Mouse (Mus musculus) cerebellum, adult 9-10 months (tissue): Measurements from ENCODE around the gene Adam11.

Experiments
- DNase-seq: peaks from one replicate; pipeline ENCODE4 v3.0.0; 2022

The Adam11 gene

DNA sequence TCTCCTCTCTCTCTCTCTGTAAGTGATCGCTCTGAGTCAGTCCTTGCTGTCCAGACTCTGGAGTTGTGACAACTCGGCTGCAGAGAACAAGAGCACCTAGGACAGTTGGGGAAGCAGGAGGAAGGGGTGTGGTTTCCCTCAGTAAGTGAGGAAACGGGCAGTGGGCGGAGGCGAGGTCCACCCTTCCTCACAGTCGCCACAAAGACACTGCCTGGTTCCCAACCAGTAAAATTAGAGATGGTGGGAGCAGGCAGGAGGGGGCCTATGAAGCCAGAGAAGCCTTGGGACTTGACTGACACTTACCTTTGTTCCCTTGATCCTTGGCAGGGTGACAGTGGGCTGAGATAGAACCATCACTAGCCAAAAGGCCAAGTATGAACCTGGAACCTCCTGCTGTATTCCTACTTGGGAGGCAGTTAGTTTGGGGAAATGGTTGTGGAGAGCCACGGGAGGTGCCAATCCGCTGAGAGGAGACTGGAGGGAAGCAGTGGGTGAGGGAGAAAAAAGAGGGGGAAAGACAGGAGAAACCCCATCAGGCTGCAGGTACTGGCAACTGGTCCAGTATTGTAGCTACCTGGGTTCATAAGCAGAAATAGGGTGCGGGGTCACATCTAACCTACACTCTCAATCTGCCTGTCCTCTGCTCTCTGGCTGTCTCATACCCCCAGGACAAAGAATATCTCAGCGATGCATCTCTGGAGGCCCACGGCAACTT lies 19.2 kb downstream of the Adam11 start:
- peak; percentile 48 for DNase-seq

DNA sequence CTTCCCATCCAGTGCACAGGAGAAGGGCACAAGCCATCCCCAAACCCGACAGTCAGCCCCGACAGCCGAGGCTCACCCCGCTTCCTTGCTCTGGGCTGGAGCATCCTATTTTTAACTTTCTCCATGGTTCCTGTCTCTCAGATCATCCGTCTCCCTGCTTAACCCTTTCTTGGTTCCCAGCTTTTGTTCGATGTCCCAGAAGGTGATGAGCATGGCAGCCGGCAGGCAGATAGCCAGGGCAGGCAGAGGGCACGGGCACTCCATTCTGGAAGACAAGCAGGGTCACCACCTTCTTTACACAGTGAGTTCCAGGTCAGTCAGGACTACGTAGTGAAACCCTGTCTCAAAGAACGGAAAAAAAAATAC lies 19.7 kb downstream of the Adam11 start:
- DNase-seq: peak; percentile 35

DNA sequence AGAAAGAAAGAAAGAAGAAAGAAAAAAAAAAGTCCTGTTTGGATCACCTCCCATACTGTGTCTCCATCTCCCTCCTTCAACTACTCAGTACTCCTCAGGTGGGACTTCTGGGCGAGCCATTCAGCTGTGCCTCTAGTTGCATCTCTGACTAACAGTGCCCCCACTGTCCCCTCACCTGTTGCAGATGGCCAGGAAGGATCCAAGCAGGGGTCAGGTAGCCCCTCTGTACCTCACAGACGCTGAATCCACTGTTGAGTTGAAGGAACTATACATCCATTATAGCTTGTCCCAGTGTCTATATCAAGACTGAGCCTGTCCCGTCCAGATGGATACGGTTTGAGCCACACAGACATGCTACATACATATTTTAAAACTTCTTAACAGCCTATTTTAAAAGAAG lies 20.3 kb downstream of the Adam11 start:
- peak; percentile 27 for DNase-seq

DNA sequence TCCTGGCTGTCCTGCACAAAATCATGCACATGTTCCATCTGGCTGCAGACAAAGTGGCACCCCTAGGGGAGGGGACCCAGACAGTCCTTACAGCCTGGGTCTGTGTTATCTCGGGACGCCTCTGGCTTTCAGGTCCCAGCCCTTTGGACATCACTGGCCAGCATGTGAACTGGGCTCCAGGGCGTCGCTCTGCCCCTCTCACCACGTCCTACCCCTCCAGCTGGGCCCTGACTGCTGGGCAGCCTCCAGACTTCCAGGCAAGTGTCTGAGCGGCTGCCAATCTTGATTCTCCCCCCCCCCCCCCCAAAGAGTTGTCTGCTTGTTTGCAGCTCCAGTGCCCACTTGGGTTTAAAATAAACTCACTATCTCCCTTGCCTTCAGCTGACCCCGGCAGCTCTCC lies 22.2 kb downstream of the Adam11 start:
- DNase-seq: peak; percentile 8

DNA sequence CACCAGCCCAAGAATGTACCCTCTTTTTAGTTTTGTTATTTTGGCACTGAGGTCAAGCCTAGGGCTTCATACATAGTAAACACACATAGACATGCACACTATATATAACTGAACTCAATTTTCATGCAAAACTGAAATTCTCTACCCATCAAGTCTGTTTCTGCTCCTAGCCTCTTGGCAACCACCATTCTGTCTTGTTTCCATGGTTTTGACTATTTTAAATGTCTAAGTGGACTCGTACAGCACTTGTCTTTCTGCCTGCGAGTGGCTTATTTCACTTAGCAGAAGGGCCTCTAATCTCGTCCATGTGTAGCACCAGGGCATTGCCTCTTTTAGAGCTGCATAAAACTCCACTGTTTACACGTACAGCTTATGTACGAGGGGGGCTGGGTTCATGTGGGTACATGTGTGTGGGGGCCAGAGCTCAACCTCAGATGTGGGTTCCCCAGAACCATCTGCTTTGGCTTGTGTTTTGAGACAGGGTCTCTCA lies 26.5 kb downstream of the Adam11 start:
- no peak for DNase-seq

DNA sequence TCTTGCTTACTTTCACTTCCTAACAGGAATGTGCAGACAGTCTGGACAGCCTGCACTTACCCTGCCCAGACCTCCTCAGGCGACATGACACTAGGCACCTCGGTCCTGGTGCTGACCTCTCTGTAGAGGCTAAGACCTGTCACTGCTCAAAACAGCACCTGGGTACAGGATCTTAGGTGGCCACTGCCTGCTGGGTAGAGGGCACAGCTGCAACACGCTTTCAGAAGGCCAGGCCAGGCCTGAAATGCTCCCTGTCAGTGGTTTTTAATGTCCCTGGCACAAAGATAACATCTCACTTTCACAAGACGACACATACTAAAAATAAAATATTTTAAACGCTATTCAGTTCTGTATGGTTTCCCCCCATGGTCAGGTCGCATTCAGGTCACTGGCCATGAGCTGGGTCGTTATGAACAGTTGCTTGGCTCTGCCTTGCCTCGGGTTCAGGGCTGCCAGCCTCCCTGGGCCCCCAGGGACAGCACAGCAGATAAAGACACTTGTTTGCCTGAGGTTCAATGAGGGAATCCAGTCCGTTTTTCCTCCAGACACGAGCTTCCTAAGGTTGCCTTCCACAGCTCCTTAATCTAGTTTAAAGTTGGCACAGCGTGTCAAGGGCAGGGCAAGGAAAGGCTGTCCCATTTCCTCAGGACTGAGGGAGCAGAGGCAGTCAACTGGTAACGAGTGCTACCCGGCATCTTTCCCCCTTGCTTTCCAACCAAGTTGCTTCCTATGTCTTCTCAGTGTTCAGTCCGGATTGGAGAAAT lies 30.6 kb downstream of the Adam11 start:
- DNase-seq: no peak

DNA sequence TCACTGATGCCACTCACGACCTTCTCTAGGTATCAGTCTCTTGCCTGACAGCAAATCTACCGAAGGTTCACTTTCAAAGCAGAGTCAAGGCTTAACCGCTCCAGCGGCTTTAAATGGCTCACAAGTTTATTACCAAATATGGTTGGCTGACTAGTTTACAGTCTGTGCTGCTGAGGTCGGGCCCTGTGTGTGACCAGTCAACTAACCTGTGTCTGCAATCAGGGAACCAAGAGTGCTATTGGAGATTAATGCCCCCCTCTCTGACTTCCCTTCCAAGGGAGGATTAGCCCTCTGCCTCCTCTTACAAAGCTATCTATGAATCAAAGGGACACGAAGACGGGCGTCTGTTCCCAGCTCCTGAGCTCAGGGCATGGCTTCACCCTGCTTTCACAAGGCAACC lies 32.9 kb downstream of the Adam11 start:
- no peak for DNase-seq

DNA sequence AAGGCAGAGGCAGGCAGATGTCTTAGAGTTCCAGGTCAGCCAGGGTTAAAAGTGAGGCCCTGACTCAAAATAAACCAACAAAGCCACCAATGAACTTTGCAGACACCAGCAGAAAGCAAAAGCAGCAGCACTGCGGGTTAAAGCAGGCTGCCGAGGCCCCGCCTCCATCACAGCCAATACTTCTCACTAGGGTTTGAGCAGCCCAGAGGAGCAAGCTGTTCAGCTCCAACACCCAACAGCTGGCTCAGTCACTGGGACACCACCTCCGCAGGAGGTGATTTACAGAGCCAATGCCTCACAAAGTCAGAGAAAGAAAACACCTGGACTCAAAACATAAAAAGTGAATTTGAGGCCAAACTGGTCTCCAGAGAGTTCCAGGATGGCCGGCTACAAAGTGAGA lies 42.2 kb downstream of the Adam11 start:
- no peak for DNase-seq

DNA sequence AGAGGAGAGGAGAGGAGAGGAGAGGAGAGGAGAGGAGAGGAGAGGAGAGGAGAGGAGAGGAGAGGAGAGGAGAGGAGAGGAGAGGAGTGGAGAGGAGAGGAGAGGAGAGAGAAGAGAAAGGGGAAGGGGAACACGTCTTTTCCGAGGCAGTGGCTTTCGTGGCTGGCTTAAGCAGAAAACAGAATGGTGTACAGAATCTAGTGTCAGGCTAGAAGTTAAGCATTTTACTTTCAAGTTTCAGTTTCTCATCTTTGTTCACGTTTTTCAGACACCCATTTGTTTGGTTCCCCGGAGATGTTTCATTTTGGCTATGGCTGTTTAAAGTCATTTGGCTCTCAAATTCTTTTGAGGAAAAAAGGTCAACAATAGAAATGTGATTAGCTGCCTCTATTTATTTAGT lies 47.0 kb downstream of the Adam11 start:
- DNase-seq: no peak

DNA sequence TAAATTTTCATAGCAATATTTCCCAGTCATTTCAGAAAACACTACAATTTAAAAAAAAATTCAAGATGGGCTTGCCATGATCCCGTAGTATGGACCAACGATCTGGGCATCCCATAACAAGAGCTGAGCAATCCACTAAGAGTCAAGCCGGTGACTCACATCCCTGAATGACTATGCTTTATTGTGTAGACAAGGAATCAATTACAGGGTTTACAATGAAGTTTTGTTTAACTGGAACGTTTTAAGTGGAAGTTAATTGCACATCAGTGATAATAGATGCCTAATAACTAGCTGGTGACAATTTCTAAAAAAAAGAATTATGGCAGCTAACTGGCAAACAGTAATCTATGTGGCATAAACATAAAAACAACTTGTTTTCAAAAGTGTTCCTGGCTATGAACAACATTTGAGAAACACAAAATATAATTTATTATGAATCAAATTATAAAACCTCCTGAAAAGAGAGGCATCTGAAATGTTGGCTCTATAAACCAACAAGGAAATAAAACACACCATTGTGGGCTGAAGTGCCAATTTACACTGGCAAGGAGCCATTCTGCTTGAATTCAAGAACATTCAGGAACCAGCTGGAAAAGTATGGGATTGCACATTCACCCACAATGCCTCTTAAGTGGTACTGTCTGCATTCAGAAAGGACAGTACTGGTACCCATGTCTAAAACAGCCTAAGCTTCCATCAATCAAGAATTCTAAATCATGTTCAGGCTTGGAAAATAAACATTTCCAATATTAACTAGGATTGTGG lies 49.7 kb downstream of the Adam11 start:
- DNase-seq: no peak

DNA sequence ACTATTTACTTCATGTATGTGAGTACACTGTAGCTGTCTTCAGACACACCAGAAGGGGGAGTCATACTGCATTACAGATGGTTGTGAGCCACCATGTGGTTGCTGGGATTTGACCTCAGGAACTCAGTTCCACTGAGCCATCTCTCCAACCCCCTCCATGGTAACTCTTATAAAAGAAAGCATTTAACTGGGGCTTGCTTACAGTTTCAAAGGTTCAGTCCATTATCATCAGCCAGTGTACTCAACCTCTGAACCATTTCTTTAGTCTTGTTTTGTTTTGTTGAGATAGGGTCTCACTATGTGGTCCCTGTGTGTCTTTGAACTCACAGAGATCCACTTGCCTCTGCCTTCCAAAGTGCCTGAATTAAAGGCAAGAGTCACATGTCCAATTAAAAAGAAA lies 53.6 kb downstream of the Adam11 start:
- DNase-seq: no peak

DNA sequence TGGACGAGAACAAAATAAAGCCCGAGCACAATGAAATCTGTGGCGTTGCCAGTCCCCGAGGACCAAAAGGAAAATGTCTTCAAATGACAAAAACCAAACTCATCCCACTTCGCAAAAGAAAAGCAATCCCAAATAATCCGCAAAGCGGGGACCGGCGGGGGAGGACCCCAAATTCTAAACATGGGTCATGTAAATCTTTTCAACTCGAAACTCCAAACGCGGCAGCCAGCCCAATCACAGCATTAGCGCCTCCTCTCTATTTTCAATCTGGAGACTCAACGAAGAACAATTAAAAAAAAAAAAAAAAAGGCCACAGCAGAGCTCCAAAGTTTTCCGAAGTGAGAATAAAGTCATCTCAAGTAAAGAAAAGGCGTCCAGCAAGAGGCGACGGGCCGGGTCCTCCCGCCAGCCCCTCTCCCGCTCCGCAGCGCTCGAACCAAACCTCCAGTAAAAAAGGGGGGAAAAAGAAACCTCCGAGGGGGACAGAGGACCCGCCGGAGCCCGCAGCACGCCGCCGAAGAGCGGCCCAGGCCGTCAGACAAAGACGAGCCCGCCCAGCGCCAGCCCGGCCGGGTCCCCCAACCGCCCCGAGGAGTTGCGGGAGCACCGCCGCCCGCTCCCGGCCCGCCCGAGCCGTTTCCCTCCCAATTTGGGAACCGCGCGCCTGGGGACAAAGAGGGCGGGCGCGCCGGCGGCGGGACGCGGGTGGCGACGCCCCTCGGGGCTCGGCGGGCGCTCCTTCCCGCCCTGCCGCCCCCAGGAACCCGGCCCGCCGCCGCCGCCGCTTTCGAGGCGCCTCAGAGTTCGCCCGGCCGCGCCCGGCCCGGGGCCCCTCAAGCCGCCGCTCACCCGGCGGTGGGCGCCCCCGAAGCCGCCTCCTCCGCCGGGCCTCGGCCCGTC lies 57.1 kb downstream of the Adam11 start:
- DNase-seq: peak; percentile 22

DNA sequence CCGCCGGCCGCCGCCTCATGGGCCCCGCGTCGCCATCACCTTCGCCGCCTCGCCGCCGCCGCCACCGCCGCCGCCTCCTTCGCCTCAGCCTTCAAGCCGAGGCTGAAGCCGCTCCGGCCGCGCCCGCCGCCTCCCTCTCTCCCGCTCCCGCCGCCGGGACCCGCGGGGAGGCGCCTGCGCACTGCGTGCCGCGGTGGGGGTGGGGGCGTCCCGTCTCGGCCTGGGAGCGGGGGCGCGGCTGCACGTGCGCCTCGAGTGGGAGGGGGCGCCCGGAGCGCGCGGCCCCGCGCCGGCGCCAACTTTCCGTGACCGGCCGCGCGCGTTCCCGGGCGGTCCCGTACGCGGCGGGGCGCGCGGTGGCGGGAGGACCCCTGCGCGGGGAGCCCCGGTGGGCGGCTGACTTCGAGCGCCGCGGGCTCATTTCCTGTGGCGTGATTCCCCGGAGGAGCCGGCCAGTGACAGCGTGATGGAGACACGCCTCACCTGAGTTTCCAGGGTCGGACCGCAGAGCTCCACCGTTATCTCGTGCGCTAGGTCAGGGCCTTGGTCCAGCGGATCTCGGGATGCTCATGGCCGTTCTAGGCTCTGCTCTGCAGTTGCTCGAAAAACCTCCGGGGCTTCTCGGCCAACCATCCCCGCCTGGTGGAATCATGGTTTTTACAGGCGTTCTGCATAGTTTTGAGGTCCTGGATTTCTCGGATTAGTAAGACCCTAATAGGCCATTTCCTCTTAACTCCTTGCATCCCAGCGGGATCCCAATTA lies 58.0 kb downstream of the Adam11 start, which contains the start of gene Gjc1:
TSS of gene Gjc1 (minus strand) at position 680 of the 762 bp plus-strand sequence.
- peak; percentile 41 for DNase-seq

DNA sequence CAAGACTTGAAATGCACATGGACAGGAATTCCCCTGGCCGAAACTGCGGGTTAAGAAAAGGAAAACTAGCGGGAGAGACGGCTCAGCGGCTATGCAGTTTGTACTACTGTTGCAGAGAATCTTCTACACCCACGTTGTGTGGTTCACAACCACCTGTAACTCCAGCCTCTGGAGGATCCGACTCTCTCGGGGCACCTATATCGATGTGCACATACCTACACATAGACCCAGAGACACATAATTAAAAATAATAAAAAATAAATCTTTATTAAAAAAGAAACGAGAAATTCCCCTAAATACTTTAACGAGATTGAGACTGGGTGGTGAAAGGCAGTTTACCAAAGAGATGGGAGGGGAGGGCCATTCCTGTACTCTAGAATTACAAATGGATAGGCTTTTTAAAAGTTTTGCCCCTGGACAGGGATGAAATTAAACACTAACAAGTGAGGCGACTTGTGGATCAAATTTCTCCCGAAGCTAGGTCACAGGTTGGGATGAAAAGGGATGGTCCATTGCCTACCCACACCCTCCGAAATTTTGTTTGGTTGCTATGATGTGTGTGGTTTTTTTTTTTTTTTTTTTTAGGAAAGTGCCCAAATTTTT lies 58.6 kb downstream of the Adam11 start:
- no peak for DNase-seq

DNA sequence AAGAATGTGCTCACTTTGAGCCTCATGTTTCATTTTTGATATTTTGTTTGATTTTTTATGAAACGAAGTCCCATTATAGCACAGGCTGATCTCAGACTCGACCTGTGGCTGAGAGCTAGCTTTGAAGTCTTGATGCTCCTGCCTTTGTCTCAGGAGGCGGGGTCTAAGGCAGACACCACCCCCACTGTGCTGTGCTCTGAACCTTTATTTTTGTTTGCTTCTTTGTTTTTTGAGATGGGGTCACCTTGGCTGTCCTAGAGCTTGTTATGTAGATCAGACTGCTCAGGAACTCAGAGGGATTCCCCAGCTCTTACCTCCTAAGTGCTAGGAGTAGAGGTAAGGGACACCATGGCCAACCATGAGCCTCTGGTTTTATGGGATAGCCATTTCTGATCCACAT lies 59.2 kb downstream of the Adam11 start:
- DNase-seq: no peak

DNA sequence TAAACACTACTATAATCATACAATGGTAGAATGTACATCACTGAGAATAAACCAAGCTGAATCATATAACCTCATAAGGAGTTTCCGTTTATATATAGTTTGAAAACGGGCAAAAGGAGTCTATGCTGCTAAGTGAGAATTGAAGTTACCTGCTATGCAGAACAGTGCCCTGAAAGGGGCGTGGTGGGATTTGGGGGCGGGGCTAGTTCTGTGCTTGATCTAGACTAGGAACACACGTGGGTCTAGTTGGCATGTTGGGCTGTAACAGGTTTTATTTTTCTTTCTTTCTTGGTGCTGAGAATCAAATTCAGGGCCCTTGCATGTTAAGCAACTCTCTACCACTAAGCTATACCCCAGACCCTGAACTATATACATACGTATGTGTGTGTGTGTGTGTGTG lies 60.0 kb downstream of the Adam11 start:
- no peak for DNase-seq

DNA sequence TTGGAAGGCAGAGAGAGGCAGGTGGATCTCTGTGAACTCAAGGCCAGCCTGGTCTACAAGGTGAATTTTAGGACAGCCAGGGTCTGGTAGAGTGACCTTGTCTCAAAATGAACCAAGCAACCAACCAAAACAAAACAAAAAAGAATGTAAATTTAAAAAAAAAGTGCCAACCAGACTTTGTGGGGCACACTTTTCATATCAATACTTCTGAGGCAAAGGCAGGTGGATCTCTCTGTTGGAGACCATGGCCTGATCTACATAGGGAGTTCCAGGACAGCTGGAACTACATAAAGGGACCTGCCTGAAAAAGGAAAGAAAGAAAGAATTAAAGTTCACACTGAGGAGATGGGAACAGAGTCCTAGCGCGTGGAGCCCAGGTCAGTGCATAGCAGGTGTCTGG lies 65.2 kb downstream of the Adam11 start:
- DNase-seq: no peak

DNA sequence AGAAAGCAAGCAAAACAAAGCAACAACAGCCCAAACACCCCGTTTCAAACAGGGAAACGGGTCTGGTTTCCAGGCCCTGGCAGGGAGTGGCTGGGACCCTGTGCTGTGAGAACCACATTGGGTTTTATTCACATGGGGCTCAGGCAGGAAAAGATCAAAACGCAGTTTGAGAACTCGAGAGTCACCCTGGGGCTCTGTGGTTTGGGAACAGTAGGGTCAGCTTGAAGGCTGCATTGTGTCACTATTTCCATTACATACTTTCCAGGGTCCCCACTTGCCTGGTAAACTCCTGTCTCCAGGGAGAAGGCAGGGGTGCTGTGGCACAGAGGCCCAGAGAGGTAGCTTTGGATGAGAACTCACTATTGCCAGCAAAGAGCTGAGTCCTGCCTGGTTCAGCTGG lies 65.9 kb downstream of the Adam11 start:
- DNase-seq: no peak
